8 mouse cellular contexts compared by ENCODE assay signal in genomic region chr9:44336093-44336406, GRCm38 (mm10). TPM values are rescaled to one million over a fixed set of nuclear protein-coding genes. Genes with fewer than 3 reads are reported as not detected.
DNase-seq lines count a peak whose midpoint lies in the region; ATAC-seq lines count a peak whose summit lies in the region.

No protein-coding gene starts in this region.

- H3K27me3 ChIP-seq in kidney, embryonic 14.5 days (ENCODE audit: control insufficient read depth, insufficient read depth, low read length): no peaks in the 10 kb centered on the region
- no peaks in the 10 kb centered on the region for H3K27me3 ChIP-seq in hindbrain, embryonic 14.5 days (ENCODE audit: control insufficient read depth, insufficient read depth, low read length)
- no peaks in the 10 kb centered on the region for H3K27me3 ChIP-seq in midbrain, embryonic 13.5 days

- WGBS in kidney, embryonic 14.5 days: 3% methylated on average over 5 of the region's 5 CpGs
- 2% methylated on average over 5 of the region's 5 CpGs for WGBS in hindbrain, embryonic 14.5 days
- WGBS in midbrain, embryonic 13.5 days: 1% methylated on average over 5 of the region's 5 CpGs

- no peak overlapping the region for H3K27ac ChIP-seq in kidney, embryonic 14.5 days (ENCODE audit: low read depth, low read length)
- H3K27ac ChIP-seq in brown adipose tissue, adult 24 weeks (replicated peaks; ENCODE audit: low read depth, low read length): no peak overlapping the region
- H3K27ac ChIP-seq in hindbrain, embryonic 14.5 days: peak overlapping the region; percentile 92; the same call in 1 of the 2 replicates
- peak overlapping the region; percentile 94 for H3K27ac ChIP-seq in midbrain, embryonic 13.5 days

- peak overlapping the region; percentile 90 for H3K9ac ChIP-seq in kidney, embryonic 14.5 days (ENCODE audit: low read depth, low read length)
- peak overlapping the region; percentile 93 for H3K9ac ChIP-seq in hindbrain, embryonic 14.5 days
- H3K9ac ChIP-seq in midbrain, embryonic 13.5 days (replicated peaks): peak overlapping the region; percentile 98

- no peaks in the 10 kb centered on the region for H3K9me3 ChIP-seq in kidney, embryonic 14.5 days (ENCODE audit: control insufficient read depth, low read length)
- H3K9me3 ChIP-seq in hindbrain, embryonic 14.5 days (ENCODE audit: control insufficient read depth, low read length): no peaks in the 10 kb centered on the region
- no peaks in the 10 kb centered on the region for H3K9me3 ChIP-seq in midbrain, embryonic 13.5 days

- DNase-seq in kidney, adult 18-20 months: no peak
- no peak for DNase-seq in hindbrain, embryonic 14.5 days (ENCODE audit: low spot score)
- no peak for DNase-seq in yolk sac, embryonic 10.5 days (ENCODE audit: low spot score)
- no peak for DNase-seq in right cerebral cortex, adult 18-20 months
- no peak for DNase-seq in testis, postnatal 10 days (ENCODE audit: low spot score)

- H3K4me2 ChIP-seq in kidney, embryonic 14.5 days (replicated peaks; ENCODE audit: low read depth, low read length): peak overlapping the region; percentile 38
- peak overlapping the region; percentile 96 for H3K4me2 ChIP-seq in hindbrain, embryonic 14.5 days (replicated peaks)
- H3K4me2 ChIP-seq in midbrain, embryonic 13.5 days (replicated peaks): peak overlapping the region; percentile 86

- no peak for ATAC-seq in kidney, embryonic 14.5 days (ENCODE audit: low FRiP score, low TSS enrichment)
- ATAC-seq in hindbrain, embryonic 14.5 days (ENCODE audit: low FRiP score): no peak
- no peak for ATAC-seq in midbrain, embryonic 13.5 days

- H3K4me1 ChIP-seq in kidney, embryonic 14.5 days (ENCODE audit: control insufficient read depth, insufficient read depth, low read length): peaks cover 14% of the 10 kb centered on the region
- H3K4me1 ChIP-seq in brown adipose tissue, adult 24 weeks (ENCODE audit: control insufficient read depth, insufficient read depth, insufficient read length, low read length): peaks cover 4% of the 10 kb centered on the region; the same call in 1 of the 2 replicates
- H3K4me1 ChIP-seq in hindbrain, embryonic 14.5 days (replicated peaks; ENCODE audit: control insufficient read depth, insufficient read depth, low read length): peaks cover 14% of the 10 kb centered on the region
- H3K4me1 ChIP-seq in midbrain, embryonic 13.5 days (replicated peaks): peaks cover 25% of the 10 kb centered on the region

- peaks cover 64% of the 10 kb centered on the region for H3K36me3 ChIP-seq in kidney, embryonic 14.5 days (ENCODE audit: control insufficient read depth, insufficient read depth, low read length)
- H3K36me3 ChIP-seq in hindbrain, embryonic 14.5 days (replicated peaks; ENCODE audit: control insufficient read depth, insufficient read depth): peaks cover 36% of the 10 kb centered on the region
- H3K36me3 ChIP-seq in midbrain, embryonic 13.5 days: peaks cover 52% of the 10 kb centered on the region

- H3K4me3 ChIP-seq in kidney, embryonic 14.5 days (ENCODE audit: low read length): peak overlapping the region; percentile 66
- peak overlapping the region; percentile 77 for H3K4me3 ChIP-seq in brown adipose tissue, adult 24 weeks (ENCODE audit: insufficient read depth, low read depth, low read length)
- H3K4me3 ChIP-seq in hindbrain, embryonic 14.5 days (replicated peaks; ENCODE audit: low read length): peak overlapping the region; percentile 81
- peak overlapping the region; percentile 94 for H3K4me3 ChIP-seq in midbrain, embryonic 13.5 days (replicated peaks)

RNA-seq across cellular contexts. Expression of gene H2afx, which starts 1.6 kb away (rescaled TPM):
- 413 and 421 TPM in 2 replicates for polyA plus RNA-seq in kidney, embryonic 14.5 days (2014; fragmentation: Nextera tagmentation; extraction: Ambion mirVana)
- polyA plus RNA-seq in brown adipose tissue, adult 24 weeks (2012; ENCODE audit: insufficient read depth, insufficient read length, missing spikeins): 2.9 and 4.8 TPM in 2 replicates
- 102 and 107 TPM in 2 replicates for polyA plus RNA-seq in hindbrain, embryonic 14.5 days (2014; fragmentation: Nextera tagmentation; extraction: Ambion mirVana)
- polyA plus RNA-seq in midbrain, embryonic 13.5 days (2015; fragmentation: Nextera tagmentation; extraction: Ambion mirVana): 193 and 209 TPM in 2 replicates

RNA-seq across cellular contexts. Expression of gene Hmbs, which starts 8.0 kb away (rescaled TPM):
- polyA plus RNA-seq in kidney, embryonic 14.5 days (2014; fragmentation: Nextera tagmentation; extraction: Ambion mirVana): 123 and 136 TPM in 2 replicates
- 58.0 and 61.8 TPM in 2 replicates for polyA plus RNA-seq in brown adipose tissue, adult 24 weeks (2012; ENCODE audit: insufficient read depth, insufficient read length, missing spikeins)
- 60.8 and 62.2 TPM in 2 replicates for polyA plus RNA-seq in hindbrain, embryonic 14.5 days (2014; fragmentation: Nextera tagmentation; extraction: Ambion mirVana)
- 72.3 and 72.9 TPM in 2 replicates for polyA plus RNA-seq in midbrain, embryonic 13.5 days (2015; fragmentation: Nextera tagmentation; extraction: Ambion mirVana)

RNA-seq across cellular contexts. Expression of gene Dpagt1, which starts 10.2 kb away (rescaled TPM):
- polyA plus RNA-seq in kidney, embryonic 14.5 days (2014; fragmentation: Nextera tagmentation; extraction: Ambion mirVana): 49.6 and 51.9 TPM in 2 replicates
- 14.6 and 17.9 TPM in 2 replicates for polyA plus RNA-seq in brown adipose tissue, adult 24 weeks (2012; ENCODE audit: insufficient read depth, insufficient read length, missing spikeins)
- 34.6 and 36.1 TPM in 2 replicates for polyA plus RNA-seq in hindbrain, embryonic 14.5 days (2014; fragmentation: Nextera tagmentation; extraction: Ambion mirVana)
- polyA plus RNA-seq in midbrain, embryonic 13.5 days (2015; fragmentation: Nextera tagmentation; extraction: Ambion mirVana): 40.8 TPM in 2 replicates

RNA-seq across cellular contexts. Expression of gene C2cd2l, which starts 16.0 kb away (rescaled TPM):
- polyA plus RNA-seq in kidney, embryonic 14.5 days (2014; fragmentation: Nextera tagmentation; extraction: Ambion mirVana): 6.7 and 7.6 TPM in 2 replicates
- polyA plus RNA-seq in brown adipose tissue, adult 24 weeks (2012; ENCODE audit: insufficient read depth, insufficient read length, missing spikeins): 9.7 and 11.8 TPM in 2 replicates
- 24.0 and 25.6 TPM in 2 replicates for polyA plus RNA-seq in hindbrain, embryonic 14.5 days (2014; fragmentation: Nextera tagmentation; extraction: Ambion mirVana)
- 23.0 and 27.3 TPM in 2 replicates for polyA plus RNA-seq in midbrain, embryonic 13.5 days (2015; fragmentation: Nextera tagmentation; extraction: Ambion mirVana)

RNA-seq across cellular contexts. Expression of gene Vps11, which starts 25.4 kb away (rescaled TPM):
- polyA plus RNA-seq in kidney, embryonic 14.5 days (2014; fragmentation: Nextera tagmentation; extraction: Ambion mirVana): 18.0 and 28.1 TPM in 2 replicates
- 19.2 and 25.3 TPM in 2 replicates for polyA plus RNA-seq in brown adipose tissue, adult 24 weeks (2012; ENCODE audit: insufficient read depth, insufficient read length, missing spikeins)
- polyA plus RNA-seq in hindbrain, embryonic 14.5 days (2014; fragmentation: Nextera tagmentation; extraction: Ambion mirVana): 34.8 and 42.4 TPM in 2 replicates
- 41.2 and 41.6 TPM in 2 replicates for polyA plus RNA-seq in midbrain, embryonic 13.5 days (2015; fragmentation: Nextera tagmentation; extraction: Ambion mirVana)

Comparison
In these comparisons a context has a peak if more than half of its experiments do, and no peak if none do; other contexts are left out.
1. H3K27ac ChIP-seq: peak in hindbrain, embryonic 14.5 days (single experiment) and midbrain, embryonic 13.5 days (single experiment); none in kidney, embryonic 14.5 days (single experiment) and brown adipose tissue, adult 24 weeks (single experiment).
2. H3K4me2 ChIP-seq: peak in every context shown above with its lines; median percentile 96 in hindbrain, embryonic 14.5 days; 86 in midbrain, embryonic 13.5 days; 38 in kidney, embryonic 14.5 days.
3. RNA of gene H2afx, which starts 1.6 kb away (polyA plus RNA-seq): 413 to 421 TPM in kidney, embryonic 14.5 days, 193 to 209 TPM in midbrain, embryonic 13.5 days and 102 to 107 TPM in hindbrain, embryonic 14.5 days; 2.9 to 4.8 TPM in brown adipose tissue, adult 24 weeks; every median in the first group is over 10 times any median in the second.
4. Peak in every context shown above with its lines, with median percentiles within 50 percentile points of each other: H3K4me3 ChIP-seq and H3K9ac ChIP-seq.